Mouse (Mus musculus): ENCODE measurements around the gene Adtrp.

- TF ChIP-seq CTCF (IDR thresholded peaks at IDR 0.05; ENCODE audit: control insufficient read depth, insufficient read depth, insufficient read length) (no peak), MYOD1 (IDR thresholded peaks at IDR 0.05; ENCODE audit: control insufficient read depth, insufficient read length, low read depth) (no peak), MAX (IDR thresholded peaks at IDR 0.05) (no peak), MYOG (IDR thresholded peaks at IDR 0.05; ENCODE audit: control insufficient read depth, extremely low read depth, insufficient read length) (no peak)
These were observed 968 bp downstream of the Adtrp start for GRCm38 (mm10) chr13:41846516-41846915.

Measured in C2C12 (cell line).